Mouse (Mus musculus): ENCODE data around the gene Mrpl53.

DNA sequence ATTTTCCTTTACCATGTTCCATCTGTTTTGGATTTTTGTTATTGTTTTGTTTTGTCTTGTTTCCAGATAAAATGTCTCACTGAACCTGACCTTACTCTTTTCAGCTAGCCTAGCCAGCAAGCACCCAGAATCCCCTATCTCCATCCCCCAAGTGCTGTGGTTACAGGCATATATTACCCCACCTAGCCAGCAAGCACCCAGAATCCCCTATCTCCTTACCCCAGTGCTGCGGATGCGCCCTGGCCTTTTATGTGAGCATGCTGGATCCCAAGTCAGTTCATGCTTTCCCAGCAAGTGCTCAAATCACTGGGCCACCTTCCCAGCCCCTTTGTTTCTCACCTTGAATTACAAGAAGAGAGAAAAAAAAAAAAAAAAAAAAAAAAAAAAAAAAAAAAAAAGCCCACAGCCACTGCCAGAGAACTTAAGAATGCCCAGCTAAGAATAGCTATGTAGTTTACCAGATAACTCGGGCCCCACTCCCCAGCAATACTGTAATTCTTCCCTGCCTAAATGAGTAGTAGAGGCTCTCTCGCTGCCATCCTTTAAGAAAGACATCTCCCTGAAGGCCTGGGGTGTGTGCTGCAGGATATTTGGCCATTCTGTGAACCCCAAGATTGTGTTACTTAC, 2.8 kb downstream of the Mrpl53 start:
- TF ChIP-seq CTCF (IDR thresholded peaks at IDR 0.05; ENCODE audit: low read depth, low read length) (no peak), GATA2 (IDR thresholded peaks at IDR 0.05; ENCODE audit: borderline replicate concordance, low read depth, low read length) (no peak), GATA1 (IDR thresholded peaks at IDR 0.05; ENCODE audit: borderline replicate concordance, low read length) (no peak), TAL1 (conservative IDR thresholded peaks at IDR 0.05; ENCODE audit: low read depth, low read length) (no peak)
